ENCODE assay signal across 9 mouse cellular contexts in genomic region chr8:9174865-9175565, GRCm38 (mm10).
DNase-seq lines count a peak whose midpoint lies in the region; ATAC-seq lines count a peak whose summit lies in the region.
"Had no signal": no experiment of that assay in that cellular context is flagged by ENCODE, and none has a peak within 500 bp of the region (broad histone marks: within the 10 kb centered on the region; RNA-seq: fewer than 3 reads in every experiment).

No protein-coding gene starts in this region.

- no peak overlapping the region for H3K4me3 ChIP-seq in embryonic facial prominence, embryonic 10.5 days
- H3K4me3 ChIP-seq: embryonic facial prominence, embryonic 12.5 days had no signal

- WGBS in embryonic facial prominence, embryonic 10.5 days = 33% methylated on average over 9 of the region's 9 CpGs

- peaks cover 35% of the 10 kb centered on the region for H3K4me1 ChIP-seq in embryonic facial prominence, embryonic 10.5 days
- H3K4me1 ChIP-seq: embryonic facial prominence, embryonic 12.5 days had no signal

- ATAC-seq in hematopoietic stem cell, adult 5-6 weeks (replicated peaks in 1 of 2; ENCODE audit: insufficient read depth in 1 of 2, low FRiP score in 2 of 2, low TSS enrichment in 1 of 2, low read depth in 1 of 2, poor library complexity in 2 of 2, severe bottlenecking in 2 of 2) = peak; percentile 36 to 71; a peak in 3 of 4 replicates

- H3K36me3 ChIP-seq in embryonic facial prominence, embryonic 10.5 days (replicated peaks) = no peaks in the 10 kb centered on the region
- H3K36me3 ChIP-seq: embryonic facial prominence, embryonic 12.5 days had no signal

- peak; percentile 69 for DNase-seq in layer of hippocampus, adult 11-12 months (ENCODE audit: low spot score)
- DNase-seq in layer of hippocampus, adult 9-11 months = no peak
- DNase-seq in adrenal gland, adult 18-20 months (ENCODE audit: low spot score in 2 of 2) = peak; percentile 49 to 53
- DNase-seq in embryonic facial prominence, embryonic 10.5 days (ENCODE audit: low spot score) = peak; percentile 77
- DNase-seq in left cerebral cortex, postnatal 36 days (ENCODE audit: low spot score in 2 of 2) = peak; percentile 24 to 45
- peak; percentile 52 for DNase-seq in retina, postnatal 7 days (ENCODE audit: low read depth, low spot score)
- DNase-seq in T-cell, adult 2 months (ENCODE audit: low spot score) = no peak

- peaks cover 20% of the 10 kb centered on the region for H3K27me3 ChIP-seq in embryonic facial prominence, embryonic 10.5 days (replicated peaks; ENCODE audit: low read depth, poor library complexity, severe bottlenecking)

- H3K27ac ChIP-seq in embryonic facial prominence, embryonic 10.5 days (replicated peaks) = no peak overlapping the region
- H3K27ac ChIP-seq: embryonic facial prominence, embryonic 12.5 days had no signal

- H3K9me3 ChIP-seq in embryonic facial prominence, embryonic 10.5 days = no peaks in the 10 kb centered on the region
- H3K9me3 ChIP-seq: embryonic facial prominence, embryonic 12.5 days had no signal

- intact Hi-C loops in left cerebral cortex, postnatal 36 days (cut with DNase I) = loop anchor here (5.0 kb wide), 2 partner anchors 183 to 513 kb away; partner anchors contain the start of gene Efnb2

Comparison
In these comparisons a context has a peak if more than half of its experiments do, and no peak if none do; other contexts are left out.
1. DNase-seq: peak in layer of hippocampus, adult 11-12 months (single experiment), adrenal gland, adult 18-20 months (2 of 2), embryonic facial prominence, embryonic 10.5 days (single experiment), left cerebral cortex, postnatal 36 days (2 of 2) and retina, postnatal 7 days (single experiment); none in layer of hippocampus, adult 9-11 months (single experiment) and T-cell, adult 2 months (single experiment).